Mouse (Mus musculus): Measurements from ENCODE around the gene Dhcr7. TPM values are rescaled to one million over a fixed set of nuclear protein-coding genes. Genes with fewer than 3 reads are reported as not detected.

Dhcr7 gene
- polyA plus RNA-seq, 2 experiments: 52.7 to 82.8 TPM

DNA sequence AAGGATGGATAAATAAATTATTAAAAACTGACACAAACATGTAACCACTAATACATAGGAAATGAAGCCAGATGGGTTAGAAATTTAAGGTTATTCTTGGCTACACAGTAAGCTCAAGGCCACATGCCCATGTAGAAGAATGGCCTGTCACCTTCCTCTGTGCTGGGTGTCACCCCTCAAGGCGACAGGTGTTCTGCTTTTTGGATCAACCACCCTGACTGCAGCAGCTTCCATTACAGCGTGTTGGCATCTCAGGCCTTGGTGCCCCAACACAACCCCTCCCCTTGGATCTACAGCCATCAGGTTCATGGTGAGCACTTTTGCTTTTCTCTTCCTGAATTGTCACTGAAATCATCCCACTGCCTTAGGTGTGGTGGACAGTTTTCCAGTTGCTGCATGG lies 9.7 kb downstream of the Dhcr7 start:
- Histone ChIP-seq H3K4me2 (replicated peaks; ENCODE audit: low read depth, low read length, severe bottlenecking) (no peak overlapping the region), H3K36me3 (ENCODE audit: control insufficient read depth, insufficient read depth, low read length) (peaks cover 10% of the 10 kb centered on the region), H3K4me1 (ENCODE audit: control insufficient read depth, insufficient read depth, low read length) (peaks cover 11% of the 10 kb centered on the region), H3K27me3 (ENCODE audit: control insufficient read depth, insufficient read depth, low read length) (no peaks in the 10 kb centered on the region), H3K4me3 (replicated peaks; ENCODE audit: low read length) (no peak overlapping the region), H3K27ac (replicated peaks; ENCODE audit: low read depth, low read length) (no peak overlapping the region), H3K9ac (ENCODE audit: low read depth, low read length, severe bottlenecking) (no peak overlapping the region), H3K9me3 (ENCODE audit: control insufficient read depth, low read length) (no peaks in the 10 kb centered on the region)
- DNase-seq (ENCODE audit: low spot score) (no peak), ATAC-seq (ENCODE audit: low FRiP score, low read depth) (no peak)
- TF ChIP-seq POLR2A (IDR thresholded peaks at IDR 0.05; ENCODE audit: borderline replicate concordance, extremely low read depth, insufficient read depth, insufficient read length): no peak
- 98% methylated on average over 2 of the region's 2 CpGs for WGBS

- Histone ChIP-seq H3K9ac (ENCODE audit: low read depth, low read length, severe bottlenecking) (no peak overlapping the region), H3K4me1 (ENCODE audit: control insufficient read depth, insufficient read depth, low read length) (peaks cover 11% of the 10 kb centered on the region), H3K4me3 (replicated peaks; ENCODE audit: low read length) (no peak overlapping the region), H3K4me2 (replicated peaks; ENCODE audit: low read depth, low read length, severe bottlenecking) (no peak overlapping the region), H3K27me3 (ENCODE audit: control insufficient read depth, insufficient read depth, low read length) (no peaks in the 10 kb centered on the region), H3K9me3 (ENCODE audit: control insufficient read depth, low read length) (no peaks in the 10 kb centered on the region), H3K27ac (replicated peaks; ENCODE audit: low read depth, low read length) (no peak overlapping the region), H3K36me3 (ENCODE audit: control insufficient read depth, insufficient read depth, low read length) (peaks cover 19% of the 10 kb centered on the region)
- TF ChIP-seq POLR2A (IDR thresholded peaks at IDR 0.05; ENCODE audit: borderline replicate concordance, extremely low read depth, insufficient read depth, insufficient read length): no peak
- ATAC-seq (ENCODE audit: low FRiP score, low read depth) (no peak), DNase-seq (ENCODE audit: low spot score) (no peak)
- WGBS: 86% methylated on average over 6 of the region's 6 CpGs
These were observed 10.7 kb downstream of the Dhcr7 start for GRCm38 (mm10) chr7:143833581-143834190.

DNA sequence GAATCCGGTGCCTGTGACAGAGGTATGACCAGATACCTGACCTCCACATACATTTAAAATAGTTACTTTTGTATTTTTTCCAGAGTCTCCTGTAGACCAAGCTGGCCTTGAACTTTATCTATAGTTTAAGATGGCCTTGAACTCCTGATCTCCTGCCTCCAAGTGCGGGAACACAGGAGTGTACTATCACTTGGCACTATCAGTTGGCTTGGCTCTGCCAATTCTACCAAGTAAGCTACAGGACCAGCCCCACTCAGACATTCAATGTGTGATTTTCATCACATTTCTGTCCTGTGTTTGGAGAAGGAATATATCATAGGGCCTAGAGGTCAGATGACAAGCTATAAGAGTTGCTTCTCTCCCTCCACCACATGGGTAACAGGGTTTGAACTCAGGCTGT lies 11.4 kb downstream of the Dhcr7 start:
- 95% methylated on average over 2 of the region's 2 CpGs for WGBS
- DNase-seq (ENCODE audit: low spot score) (no peak), ATAC-seq (ENCODE audit: low FRiP score, low read depth) (no peak)
- Histone ChIP-seq H3K4me3 (replicated peaks; ENCODE audit: low read length) (no peak overlapping the region), H3K9me3 (ENCODE audit: control insufficient read depth, low read length) (no peaks in the 10 kb centered on the region), H3K27ac (replicated peaks; ENCODE audit: low read depth, low read length) (no peak overlapping the region), H3K4me2 (replicated peaks; ENCODE audit: low read depth, low read length, severe bottlenecking) (no peak overlapping the region), H3K36me3 (ENCODE audit: control insufficient read depth, insufficient read depth, low read length) (peaks cover 21% of the 10 kb centered on the region), H3K9ac (ENCODE audit: low read depth, low read length, severe bottlenecking) (no peak overlapping the region), H3K4me1 (ENCODE audit: control insufficient read depth, insufficient read depth, low read length) (peaks cover 8% of the 10 kb centered on the region), H3K27me3 (ENCODE audit: control insufficient read depth, insufficient read depth, low read length) (no peaks in the 10 kb centered on the region)
- no peak for TF ChIP-seq POLR2A (IDR thresholded peaks at IDR 0.05; ENCODE audit: borderline replicate concordance, extremely low read depth, insufficient read depth, insufficient read length)

DNA sequence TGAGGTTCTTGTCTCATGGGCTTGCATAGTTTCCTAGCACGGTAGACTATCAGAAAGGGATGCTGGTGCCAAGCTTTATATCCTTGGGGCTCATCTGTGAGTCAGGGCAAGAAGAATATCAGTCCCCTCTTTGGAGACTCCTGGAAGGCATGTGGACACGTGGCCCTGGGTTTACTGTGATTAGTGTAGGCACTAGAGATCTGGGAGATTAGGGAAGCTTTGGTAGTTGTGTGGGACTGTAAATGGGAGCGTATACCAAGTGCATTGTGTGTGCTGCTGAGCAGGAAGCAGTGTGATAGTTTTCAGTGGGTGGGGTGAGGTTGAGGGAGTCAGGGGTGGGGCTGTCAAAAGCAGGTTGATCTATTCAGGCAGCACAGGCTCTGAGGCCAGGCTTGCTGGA lies 12.0 kb downstream of the Dhcr7 start:
- H3K36me3 ChIP-seq (ENCODE audit: control insufficient read depth, insufficient read depth, low read length): peaks cover 21% of the 10 kb centered on the region
- DNase-seq (ENCODE audit: low spot score): no peak
- no peak overlapping the region for H3K4me2 ChIP-seq (replicated peaks; ENCODE audit: low read depth, low read length, severe bottlenecking)
- no peak for TF ChIP-seq POLR2A (IDR thresholded peaks at IDR 0.05; ENCODE audit: borderline replicate concordance, extremely low read depth, insufficient read depth, insufficient read length)
- H3K27ac ChIP-seq (replicated peaks; ENCODE audit: low read depth, low read length): no peak overlapping the region
- ATAC-seq (ENCODE audit: low FRiP score, low read depth): no peak
- 81% methylated on average over 3 of the region's 3 CpGs for WGBS
- peaks cover 7% of the 10 kb centered on the region for H3K4me1 ChIP-seq (ENCODE audit: control insufficient read depth, insufficient read depth, low read length)
- H3K9me3 ChIP-seq (ENCODE audit: control insufficient read depth, low read length): no peaks in the 10 kb centered on the region
- no peak overlapping the region for H3K9ac ChIP-seq (ENCODE audit: low read depth, low read length, severe bottlenecking)
- H3K4me3 ChIP-seq (replicated peaks; ENCODE audit: low read length): no peak overlapping the region
- no peaks in the 10 kb centered on the region for H3K27me3 ChIP-seq (ENCODE audit: control insufficient read depth, insufficient read depth, low read length)

DNA sequence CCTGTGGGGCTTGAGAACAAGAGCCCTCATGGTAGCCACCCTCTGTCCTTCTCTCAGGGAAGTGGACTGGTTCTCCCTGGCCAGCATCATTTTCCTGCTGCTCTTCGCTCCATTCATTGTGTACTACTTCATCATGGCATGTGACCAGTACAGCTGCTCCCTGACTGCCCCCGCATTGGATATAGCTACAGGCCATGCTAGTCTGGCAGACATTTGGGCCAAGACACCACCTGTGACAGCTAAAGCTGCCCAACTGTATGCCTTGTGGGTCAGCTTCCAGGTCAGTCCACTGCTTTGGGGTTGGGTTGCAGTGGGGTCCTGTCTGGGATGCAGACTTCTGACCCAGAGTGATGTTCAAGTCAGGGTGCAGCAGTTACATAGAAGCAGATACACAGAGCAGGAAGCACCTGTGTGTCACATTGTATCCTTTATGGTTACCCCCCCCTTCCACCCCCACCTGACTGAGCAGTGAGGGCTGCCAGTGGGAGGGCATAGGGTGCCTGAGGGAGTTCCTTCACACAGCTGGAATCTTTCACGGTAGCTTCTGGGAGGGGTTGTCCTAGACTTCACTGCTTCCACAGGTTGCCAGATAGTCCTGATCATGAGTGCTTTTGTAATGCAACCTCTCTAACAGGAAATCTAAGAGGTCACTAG lies 14.9 kb downstream of the Dhcr7 start:
- Histone ChIP-seq H3K27me3 (ENCODE audit: control insufficient read depth, insufficient read depth, low read length) (no peaks in the 10 kb centered on the region), H3K4me2 (replicated peaks; ENCODE audit: low read depth, low read length, severe bottlenecking) (no peak overlapping the region), H3K4me3 (replicated peaks; ENCODE audit: low read length) (no peak overlapping the region), H3K36me3 (ENCODE audit: control insufficient read depth, insufficient read depth, low read length) (peaks cover 47% of the 10 kb centered on the region), H3K4me1 (ENCODE audit: control insufficient read depth, insufficient read depth, low read length) (no peaks in the 10 kb centered on the region), H3K9ac (ENCODE audit: low read depth, low read length, severe bottlenecking) (no peak overlapping the region), H3K9me3 (ENCODE audit: control insufficient read depth, low read length) (no peaks in the 10 kb centered on the region), H3K27ac (replicated peaks; ENCODE audit: low read depth, low read length) (no peak overlapping the region)
- ATAC-seq (ENCODE audit: low FRiP score, low read depth) (no peak), DNase-seq (ENCODE audit: low spot score) (no peak)
- no peak for TF ChIP-seq POLR2A (IDR thresholded peaks at IDR 0.05; ENCODE audit: borderline replicate concordance, extremely low read depth, insufficient read depth, insufficient read length)
- WGBS: 89% methylated on average over 3 of the region's 3 CpGs

Measured in limb, embryonic 14.5 days (tissue).